Mouse (Mus musculus): ENCODE data around the gene Zfp51.

DNA sequence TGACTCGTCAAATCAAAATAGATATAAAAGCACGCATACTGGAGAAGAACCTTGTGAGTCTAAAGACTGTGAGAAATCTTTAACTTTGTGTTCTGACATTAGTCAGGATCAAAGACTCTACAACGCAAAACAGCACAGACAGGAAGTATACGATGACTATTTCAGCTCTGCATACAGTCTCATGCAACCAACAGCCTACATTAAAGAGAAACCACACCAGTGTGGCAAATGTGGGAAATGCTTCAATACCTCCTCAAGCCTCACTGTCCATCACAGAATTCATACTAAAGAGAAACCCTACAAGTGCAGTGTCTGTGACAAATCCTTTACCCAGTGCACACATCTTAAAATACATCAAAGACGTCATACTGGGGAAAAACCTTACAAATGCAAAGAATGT, 13.4 kb downstream of the Zfp51 start:
- TF ChIP-seq GATA2 (IDR thresholded peaks at IDR 0.05; ENCODE audit: borderline replicate concordance, low read depth, low read length) (no peak), CTCF (IDR thresholded peaks at IDR 0.05; ENCODE audit: low read depth, low read length) (no peak), POLR2AphosphoS5 (IDR thresholded peaks at IDR 0.05; ENCODE audit: insufficient replicate concordance, low read depth, low read length) (no peak), GATA1 (IDR thresholded peaks at IDR 0.05; ENCODE audit: borderline replicate concordance, low read length) (no peak)

Data from G1E (cell line).